Mouse (Mus musculus) erythroid progenitor cell, adult 5-6 weeks (primary cell): ENCODE measurements around the gene Pdzrn4. TPM values are rescaled to one million over a fixed set of nuclear protein-coding genes. Genes with fewer than 3 reads are reported as not detected.

Experiments used
- ATAC-seq: replicated peaks from 2 replicates; pipeline ENCODE4 v1.8.0; 2016; ENCODE audit warnings: moderate number of reproducible peaks, mild to moderate bottlenecking, moderate TSS enrichment, inconsistent platforms; ENCODE audit not compliant: poor library complexity, low FRiP score, severe bottlenecking
- total RNA-seq, 2 experiments: library from RNA; stranded (forward) in 1 of 2; stranded (reverse) in 1 of 2; fragments of 150-400 nt in 1 of 2; fragments of 186-747, 209-891 nt in 1 of 2; gene quantifications; 2 replicates each; pipeline versions ENCODE4 v1.2.3 to v1.2.4; 2015 to 2017; ENCODE audit warnings: low replicate concordance in 2 of 2

Pdzrn4 gene
- total RNA-seq, 2 experiments from 2014 or later = not detected

DNA sequence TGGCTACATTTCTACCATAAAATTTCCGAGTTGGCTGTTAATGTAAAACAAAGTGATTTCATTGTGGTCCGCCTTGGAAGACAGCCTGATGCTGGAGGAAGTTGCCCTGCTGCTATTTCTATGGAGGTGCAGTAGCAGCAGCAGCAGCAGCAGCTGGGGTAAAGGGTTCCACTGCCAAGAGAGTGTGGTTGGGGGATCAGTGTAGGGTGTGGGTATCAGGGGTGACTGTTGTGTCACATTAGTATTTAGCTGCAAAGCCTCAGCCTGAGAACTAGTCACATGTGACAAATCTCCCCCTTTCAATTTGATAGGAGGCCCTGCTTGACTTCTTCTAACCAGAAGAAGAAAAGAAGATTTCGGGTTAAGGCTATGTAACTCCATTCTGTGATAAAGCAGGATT lies 183.5 kb downstream of the Pdzrn4 start:
- no peak for ATAC-seq

- ATAC-seq = no peak
These were observed 184.2 kb downstream of the Pdzrn4 start for GRCm38 (mm10) chr15:92580742-92581383.

DNA sequence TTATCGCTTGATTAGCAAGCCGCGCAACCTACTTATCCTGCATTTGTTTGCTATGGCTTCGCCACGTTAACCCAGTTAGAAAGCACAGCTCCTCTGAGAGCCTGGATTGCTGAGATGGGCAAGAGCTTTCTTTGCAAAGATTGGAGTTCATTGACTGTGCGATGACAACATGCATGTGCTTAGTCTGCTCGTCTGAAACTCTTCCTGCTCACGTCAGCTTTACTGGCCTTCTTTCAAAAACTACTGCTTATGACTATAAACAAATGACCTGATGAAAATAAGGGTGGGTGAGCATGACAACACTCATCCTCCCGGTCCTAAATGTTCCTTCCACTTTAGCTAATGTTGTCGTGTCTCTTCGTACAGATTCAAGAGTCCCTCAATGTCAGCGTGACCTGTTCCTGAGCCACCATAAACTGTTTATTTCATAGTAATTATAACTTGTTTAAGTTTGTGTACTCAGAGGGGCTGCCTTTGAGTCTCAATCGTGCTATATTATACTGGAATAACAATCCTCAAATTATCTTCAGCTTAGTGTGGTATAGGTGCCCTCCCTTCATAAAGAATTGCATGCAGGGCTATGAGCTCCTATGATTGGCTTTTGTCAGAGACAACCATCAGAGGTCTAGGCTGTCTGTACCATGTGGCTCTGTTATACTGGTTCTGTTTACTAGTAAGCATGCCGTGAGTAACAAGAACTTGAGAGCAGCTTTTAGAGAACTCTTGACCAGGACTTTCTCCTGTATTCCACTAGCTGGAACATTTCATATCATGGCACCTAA lies 187.9 kb downstream of the Pdzrn4 start:
- ATAC-seq = no peak

GRCm38 (mm10) chr15:92587431-92587830 lies 190.8 kb downstream of the Pdzrn4 start:
- ATAC-seq = no peak

- no peak for ATAC-seq
These were observed 198.0 kb downstream of the Pdzrn4 start for GRCm38 (mm10) chr15:92594721-92595120.

DNA sequence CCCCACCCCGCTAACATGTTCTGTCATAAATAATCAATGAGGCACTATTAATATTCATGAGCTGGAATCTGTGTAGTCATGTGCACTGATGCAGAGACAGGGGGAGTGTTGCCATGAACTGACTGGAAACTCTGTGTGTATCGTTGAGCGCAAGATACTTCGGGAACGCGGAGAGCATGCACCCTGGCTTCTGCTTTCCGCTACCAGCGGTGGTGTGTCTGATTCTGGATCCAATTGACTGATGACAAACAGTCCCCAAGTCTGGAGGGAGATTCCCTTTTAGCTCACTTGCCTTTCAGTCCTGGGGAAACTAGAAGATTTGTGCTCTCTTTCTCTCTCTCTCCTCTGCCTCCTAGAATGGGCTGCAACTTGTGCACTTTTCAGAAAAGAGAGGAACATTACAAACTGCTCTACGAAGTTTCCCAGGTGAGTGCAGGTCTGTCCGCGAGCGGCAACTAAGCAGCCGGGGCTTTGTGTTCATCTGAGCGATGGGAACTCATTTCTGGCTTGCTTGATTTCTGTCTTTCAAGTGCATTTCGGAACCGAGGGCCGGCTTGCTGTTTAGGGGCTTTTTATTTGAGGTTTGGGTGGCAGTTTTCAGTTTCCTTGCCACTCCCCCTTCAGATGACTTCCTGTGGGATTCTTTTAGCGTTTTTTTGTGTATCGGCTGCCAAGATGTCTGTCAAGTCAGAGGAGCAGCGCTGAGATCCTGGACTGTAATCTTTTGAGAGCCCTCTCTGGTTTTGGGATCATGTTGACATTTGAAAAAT lies 200.5 kb downstream of the Pdzrn4 start:
- no peak for ATAC-seq

DNA sequence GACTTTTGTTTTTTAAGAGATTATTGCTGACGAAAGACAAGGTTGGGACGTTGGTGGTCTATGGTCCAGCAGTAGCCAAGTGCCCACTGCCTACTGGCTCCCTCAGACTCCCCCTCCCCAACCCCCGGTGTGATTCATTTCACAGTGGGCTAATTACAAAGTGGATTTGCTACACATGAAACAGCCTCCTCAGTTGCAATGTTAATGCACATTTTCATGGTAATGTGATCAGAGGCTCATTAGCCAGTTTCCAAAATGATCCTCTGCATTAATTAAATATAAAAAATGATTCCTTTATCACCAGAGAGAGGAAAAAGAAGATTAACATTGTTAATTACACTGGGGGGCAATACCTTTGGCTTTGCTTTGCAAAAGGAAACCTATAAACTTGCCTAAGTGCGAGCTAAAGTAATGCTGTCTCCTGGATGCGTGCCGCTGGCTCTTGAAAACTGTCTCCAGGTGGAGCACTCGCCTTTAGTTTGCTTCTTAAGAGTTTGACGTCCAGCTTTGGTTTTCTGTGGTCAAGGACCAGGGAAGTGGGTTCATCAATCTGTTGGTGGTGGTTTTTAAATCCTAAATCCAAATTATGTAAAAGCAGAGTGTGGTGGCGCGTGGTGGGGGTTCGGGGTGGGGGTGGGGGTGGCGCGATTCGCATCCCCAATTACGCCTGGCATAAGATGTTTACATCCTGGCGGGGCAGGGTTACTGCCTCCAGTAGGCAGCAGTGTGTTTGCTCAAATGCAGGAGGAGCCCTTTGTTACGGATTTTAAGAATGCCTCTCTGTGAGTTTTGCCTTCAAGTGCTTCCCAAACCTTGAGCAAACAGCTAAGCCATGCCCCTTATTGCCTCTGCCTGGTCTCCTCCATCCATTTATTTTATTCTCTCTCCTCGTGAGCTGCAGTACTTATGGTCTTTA lies 202.0 kb downstream of the Pdzrn4 start:
- no peak for ATAC-seq

GRCm38 (mm10) chr15:92599381-92599780 lies 202.7 kb downstream of the Pdzrn4 start:
- no peak for ATAC-seq

DNA sequence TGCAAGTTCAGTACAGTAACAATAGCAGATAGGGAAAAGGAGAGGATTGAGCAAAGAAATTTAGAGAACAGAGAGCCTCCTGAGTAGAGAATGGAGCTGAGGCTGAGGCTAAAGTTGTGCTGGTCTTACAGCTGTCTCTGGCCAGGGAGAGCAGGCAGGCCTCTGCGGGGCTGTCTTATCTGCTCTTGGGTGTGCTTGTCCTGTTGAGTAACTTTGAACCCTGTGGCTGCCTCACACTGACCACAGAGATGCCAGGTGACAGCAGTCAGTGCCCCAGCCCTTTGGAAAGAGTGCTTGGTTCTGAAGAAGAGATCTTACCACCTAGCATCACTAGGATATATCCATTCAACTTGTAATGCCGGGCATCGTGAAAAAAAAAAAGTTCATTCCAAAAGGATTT lies 214.2 kb downstream of the Pdzrn4 start:
- ATAC-seq = no peak

GRCm38 (mm10) chr15:92612386-92612785 lies 215.7 kb downstream of the Pdzrn4 start:
- no peak for ATAC-seq

DNA sequence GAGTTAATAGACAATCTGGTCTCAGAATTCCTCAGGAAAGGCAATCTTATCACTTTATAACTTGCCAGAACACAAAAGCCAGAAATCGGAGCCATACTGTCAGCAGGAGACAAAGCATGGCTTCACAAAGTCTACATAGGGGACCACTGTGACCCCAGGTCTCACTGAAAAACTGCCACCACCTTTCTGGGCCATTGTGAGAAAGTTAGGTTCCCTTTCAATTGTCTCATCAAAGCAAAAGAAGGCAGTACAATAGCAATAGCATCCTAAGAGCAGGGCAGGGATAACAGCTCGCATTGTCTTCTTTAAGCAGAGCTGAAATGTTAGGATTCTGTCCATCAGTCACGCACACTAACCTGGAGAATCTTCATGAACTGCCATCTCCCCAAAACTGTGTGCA lies 216.5 kb downstream of the Pdzrn4 start:
- ATAC-seq = no peak

DNA sequence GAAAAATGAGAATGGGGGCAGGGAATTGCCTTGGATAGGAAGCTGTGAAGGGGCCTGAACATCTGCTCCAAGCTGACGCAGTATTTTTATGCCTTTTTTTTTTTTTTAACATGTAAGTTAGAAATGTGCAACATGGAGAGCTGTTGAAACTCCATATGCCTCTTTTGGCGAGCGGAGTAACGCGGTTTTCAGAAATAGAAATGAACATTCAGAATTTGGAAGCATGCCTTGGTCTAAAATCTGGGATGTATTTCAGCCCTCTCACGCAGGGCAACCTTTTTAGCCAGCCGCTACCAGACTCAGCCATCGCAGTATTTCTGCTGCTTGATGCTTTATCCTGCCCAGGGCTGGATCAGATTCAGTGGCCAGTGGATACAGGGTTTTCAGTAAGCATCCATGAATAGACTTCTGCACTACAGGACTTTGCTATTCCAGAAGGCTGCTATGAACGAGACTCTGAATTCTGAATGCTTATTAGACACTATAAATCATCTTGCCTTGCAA lies 225.1 kb downstream of the Pdzrn4 start:
- no peak for ATAC-seq

- ATAC-seq = no peak
These were observed 225.6 kb downstream of the Pdzrn4 start for GRCm38 (mm10) chr15:92622323-92622722.

- no peak for ATAC-seq
These were observed 232.5 kb downstream of the Pdzrn4 start for GRCm38 (mm10) chr15:92629172-92629571.

GRCm38 (mm10) chr15:92634044-92634610 lies 237.4 kb downstream of the Pdzrn4 start:
- ATAC-seq = no peak

DNA sequence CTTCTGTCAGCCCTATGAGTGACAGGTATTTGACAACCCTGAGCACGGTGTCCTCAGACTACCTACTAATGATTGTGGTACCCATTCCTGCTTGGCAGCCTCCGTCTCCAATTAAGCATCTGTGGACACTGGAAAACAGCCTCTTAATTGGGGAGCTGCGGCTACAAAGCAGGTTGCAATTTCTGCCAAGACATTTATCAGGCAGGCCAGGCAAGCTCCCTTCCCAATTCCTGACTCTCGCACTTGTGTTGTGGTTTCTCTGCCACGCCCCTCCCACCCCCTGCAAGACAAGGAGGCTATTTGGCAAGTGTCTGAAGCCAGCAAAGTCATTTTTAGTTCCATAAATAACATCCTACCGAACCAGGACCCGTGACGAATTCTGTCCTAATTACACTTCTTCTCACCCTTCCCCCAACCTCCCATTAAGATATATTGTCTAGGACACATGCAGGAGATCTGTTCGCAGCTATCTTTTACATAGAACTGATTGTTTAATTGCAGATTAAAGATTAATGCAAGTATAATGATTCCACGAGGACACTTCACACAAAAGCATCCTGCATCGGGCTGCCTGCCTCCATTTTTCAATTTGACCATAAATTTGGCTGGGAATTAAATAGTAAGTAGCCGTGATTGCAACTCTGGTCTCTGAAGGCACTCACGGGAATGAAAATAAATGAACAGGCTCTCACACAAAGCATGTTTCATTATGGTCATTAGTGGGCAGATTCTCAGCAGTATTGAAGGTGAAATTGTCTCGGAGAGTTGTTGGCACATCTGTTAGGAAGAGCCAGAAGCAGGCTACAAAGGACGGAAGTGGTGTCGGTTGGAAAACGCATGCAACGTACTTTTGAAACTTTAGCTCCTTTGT lies 243.8 kb downstream of the Pdzrn4 start:
- ATAC-seq = no peak

GRCm38 (mm10) chr15:92671279-92672051 lies 274.8 kb downstream of the Pdzrn4 start:
- ATAC-seq = no peak

- ATAC-seq = no peak
These were observed 279.4 kb downstream of the Pdzrn4 start for GRCm38 (mm10) chr15:92676096-92676495.
